Mouse (Mus musculus) embryo, embryonic 10 days (tissue): ENCODE measurements around the gene Dolpp1.

Source experiments
- DNase-seq: peaks from one replicate; pipeline ENCODE4 v3.0.0-alpha.2; 2015; ENCODE audit warnings: low spot score

Gene Dolpp1

GRCm38 (mm10) chr2:30392114-30392576 is at the start of gene Dolpp1:
Gene Dolpp1, plus strand, starts transcription at chr2:30392254.
- DNase-seq, result peak; percentile 99

- DNase-seq, result no peak
Observed at GRCm38 (mm10) chr2:30342544-30342943, 49.5 kb upstream of the Dolpp1 start.

- no peak for DNase-seq
Observed at GRCm38 (mm10) chr2:30343601-30344137, 48.4 kb upstream of the Dolpp1 start.

GRCm38 (mm10) chr2:30345971-30346676 is 45.9 kb upstream of the Dolpp1 start:
- DNase-seq, result no peak

DNA sequence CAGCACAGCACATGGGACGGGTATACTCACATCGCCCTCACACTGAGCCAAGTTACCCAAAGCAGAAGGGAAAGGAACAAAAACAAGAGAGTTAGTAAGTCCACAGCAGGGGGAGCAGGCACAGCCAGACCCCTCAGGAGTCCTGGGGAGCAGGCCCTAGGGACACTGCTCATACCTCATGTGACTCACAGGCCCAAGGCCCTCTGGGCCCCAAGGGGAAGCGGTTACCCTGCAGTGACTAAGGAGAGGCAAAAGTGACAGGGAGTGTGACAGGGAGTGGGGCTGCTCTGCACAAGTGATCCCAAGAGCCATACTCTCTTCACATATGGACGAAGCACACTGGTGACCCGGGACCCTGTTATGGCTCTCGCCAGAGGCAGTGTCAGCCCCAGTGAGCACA is 42.9 kb upstream of the Dolpp1 start:
- DNase-seq, result no peak

DNA sequence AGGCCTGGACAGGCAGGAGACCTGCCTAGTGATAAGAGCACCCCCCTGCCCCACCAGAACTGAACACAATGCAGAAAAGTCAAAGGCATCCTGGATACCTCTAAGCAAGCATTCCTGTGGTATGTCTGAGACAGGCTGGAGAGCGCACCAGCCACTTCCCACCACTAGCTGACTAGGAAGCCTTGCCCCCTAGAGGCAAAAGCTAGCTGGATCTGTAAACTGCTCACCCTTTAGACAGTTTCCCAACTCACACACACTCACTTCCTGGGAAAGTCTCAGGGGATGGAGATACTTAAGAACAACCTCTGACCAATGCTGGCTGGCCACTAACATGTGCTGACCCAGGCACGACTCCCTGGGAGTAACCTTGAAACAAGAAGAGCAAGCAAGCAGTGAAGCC is 40.9 kb upstream of the Dolpp1 start:
- DNase-seq, result peak; percentile 31

- no peak for DNase-seq
Observed at GRCm38 (mm10) chr2:30355861-30356260, 36.2 kb upstream of the Dolpp1 start.

- no peak for DNase-seq
Observed at GRCm38 (mm10) chr2:30356266-30356665, 35.8 kb upstream of the Dolpp1 start.

GRCm38 (mm10) chr2:30356906-30357305 is 35.1 kb upstream of the Dolpp1 start:
- DNase-seq, result no peak

DNA sequence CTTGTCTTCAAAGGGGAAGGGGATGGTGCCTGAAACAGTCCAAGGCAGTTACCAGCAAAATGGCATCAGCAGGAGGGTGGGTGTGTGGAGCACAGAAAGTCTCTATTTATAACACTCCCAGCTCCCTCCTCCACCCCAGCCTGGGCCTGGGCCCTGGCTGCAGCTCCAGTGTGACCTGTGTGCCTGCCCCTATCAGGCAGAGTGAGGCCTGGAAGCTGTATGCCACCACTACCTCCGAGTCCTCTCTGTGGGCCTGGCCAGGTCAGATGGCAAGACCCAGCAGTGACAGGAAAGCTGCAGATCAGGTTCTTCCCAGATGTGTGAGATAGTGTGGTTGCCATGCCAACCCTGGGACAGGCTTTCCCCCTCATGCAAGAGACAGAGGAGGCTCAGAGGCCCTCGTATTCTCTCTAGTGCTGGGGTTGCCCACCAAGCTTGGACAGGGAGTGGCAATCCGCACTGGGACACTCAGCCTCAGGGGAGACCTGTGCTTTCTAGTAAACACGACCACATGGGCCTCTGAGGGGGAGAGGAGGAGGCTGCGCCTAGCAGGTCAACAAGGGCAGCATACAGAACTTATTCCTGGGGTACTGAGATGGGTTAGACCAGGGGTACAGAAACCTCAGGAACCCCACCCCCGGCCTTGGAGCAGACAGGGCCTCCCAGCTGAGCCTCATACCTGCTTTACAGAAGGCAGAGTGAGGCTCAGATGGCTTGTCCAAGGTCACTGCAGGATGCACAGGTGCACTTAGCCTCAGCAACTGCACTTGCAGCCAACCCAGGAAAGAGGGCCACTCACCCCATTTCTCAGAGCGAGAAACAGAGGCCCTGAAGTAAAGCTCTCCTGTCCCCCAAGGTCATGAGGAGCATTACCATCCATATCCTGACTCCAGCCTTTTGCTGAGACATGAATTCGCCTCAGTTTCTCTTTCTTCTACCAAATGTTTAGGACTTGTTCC is 34.2 kb upstream of the Dolpp1 start:
- DNase-seq, result peak; percentile 72

- DNase-seq, result peak; percentile 83
Observed at GRCm38 (mm10) chr2:30358533-30359531, 33.2 kb upstream of the Dolpp1 start, which contains the start of gene Sh3glb2. Gene Sh3glb2, minus strand, starts transcription at chr2:30359337.

DNA sequence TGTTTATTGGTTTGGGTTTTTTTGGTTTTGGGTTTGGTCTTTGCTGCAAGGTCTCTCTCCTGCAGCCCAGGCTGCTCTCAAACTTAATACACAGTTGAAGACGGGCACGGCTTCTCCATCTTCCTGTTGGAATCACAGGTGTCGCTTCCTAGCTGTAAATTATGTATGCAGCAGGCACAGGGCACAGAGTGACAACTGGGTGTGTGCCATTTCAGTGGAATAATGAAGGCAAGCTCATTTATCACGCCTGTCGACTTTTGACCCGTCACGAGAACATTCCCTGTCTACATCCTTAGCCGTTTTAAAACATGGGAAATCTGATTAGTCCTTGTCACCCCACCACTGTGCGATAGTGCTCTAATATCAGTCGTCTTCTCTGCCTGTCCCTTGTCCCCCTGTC is 31.4 kb upstream of the Dolpp1 start:
- no peak for DNase-seq

GRCm38 (mm10) chr2:30362865-30363264 is 29.2 kb upstream of the Dolpp1 start:
- DNase-seq, result no peak

- DNase-seq, result peak; percentile 100
Observed at GRCm38 (mm10) chr2:30363773-30364650, 28.0 kb upstream of the Dolpp1 start, which contains the start of gene Miga2. Gene Miga2, plus strand, starts transcription at chr2:30364233.

- no peak for DNase-seq
Observed at GRCm38 (mm10) chr2:30365281-30366069, 26.6 kb upstream of the Dolpp1 start.

GRCm38 (mm10) chr2:30366203-30366602 is 25.9 kb upstream of the Dolpp1 start:
- DNase-seq, result no peak

DNA sequence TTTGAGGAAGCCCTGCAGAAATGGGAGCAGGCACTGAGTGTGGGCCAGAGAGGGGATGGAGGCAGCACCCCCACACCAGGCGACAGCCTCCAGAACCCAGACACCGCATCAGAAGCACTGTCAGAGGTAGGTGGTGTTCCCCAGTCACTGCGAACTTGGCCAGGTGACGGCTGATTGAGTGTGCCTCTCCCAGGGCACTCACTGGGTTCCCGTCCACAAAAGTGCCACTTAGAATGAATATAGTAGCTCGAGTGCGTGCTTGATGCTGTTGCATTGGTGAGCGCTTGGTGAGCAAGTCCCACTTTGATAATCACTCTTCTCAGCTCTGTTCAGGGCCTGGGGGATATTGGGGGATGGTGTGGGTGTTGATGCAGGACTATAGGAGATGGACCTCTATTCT is 20.5 kb upstream of the Dolpp1 start:
- no peak for DNase-seq

DNA sequence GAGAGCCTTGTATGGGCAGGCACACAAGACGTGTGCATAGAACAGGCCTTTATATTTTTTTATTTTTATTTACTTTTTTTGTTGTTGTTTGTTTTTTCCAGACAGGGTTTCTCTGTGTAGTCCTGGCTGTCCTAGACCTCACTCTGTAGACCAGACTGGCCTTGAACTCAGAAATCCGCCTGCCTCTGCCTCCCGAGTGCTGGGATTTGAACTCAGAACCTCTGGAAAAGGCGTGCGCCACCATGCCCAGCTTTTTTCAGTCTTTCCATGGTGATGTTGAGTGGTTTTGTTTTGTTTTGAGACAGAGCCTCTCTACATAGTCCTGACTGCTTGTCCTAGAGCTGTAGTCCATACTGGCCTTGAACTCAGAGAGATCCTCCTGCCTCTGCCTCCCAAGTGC is 19.3 kb upstream of the Dolpp1 start:
- DNase-seq, result no peak

- no peak for DNase-seq
Observed at GRCm38 (mm10) chr2:30375893-30376292, 16.2 kb upstream of the Dolpp1 start.
